Comparison of ENCODE assay signal across 20 mouse cellular contexts in genomic region chr8:31404811-31405210, GRCm38 (mm10).
"Had no signal": no experiment of that assay in that cellular context is flagged by ENCODE, and none has a peak within 500 bp of the region (broad histone marks: within the 10 kb centered on the region; RNA-seq: fewer than 3 reads in every experiment).

No protein-coding gene starts in this region.

- H3K27me3 ChIP-seq: lung, embryonic 15.5 days; megakaryocyte, embryonic 14.5 days; midbrain, embryonic 13.5 days; midbrain, embryonic 15.5 days; neural tube, embryonic 13.5 days; neural tube, embryonic 15.5 days had no signal

- DNase-seq: liver, postnatal 0 days; lung, adult 2 months; lung, postnatal 14 days; lung, postnatal 36 days; retina, postnatal 1 day; right cerebral cortex, adult 18-20 months; right cerebral cortex, postnatal 25 days; right cerebral cortex, postnatal 4 days; spleen, adult 18-20 months; thymus, adult 18-20 months; thymus, postnatal 25 days; thymus, postnatal 4 days had no signal

- H3K4me2 ChIP-seq: lung, embryonic 15.5 days; midbrain, embryonic 11.5 days; midbrain, embryonic 13.5 days; midbrain, embryonic 15.5 days; neural tube, embryonic 13.5 days; neural tube, embryonic 15.5 days had no signal

- H3K4me3 ChIP-seq: lung, embryonic 15.5 days; megakaryocyte, embryonic 14.5 days; midbrain, embryonic 13.5 days; midbrain, embryonic 15.5 days; neural tube, embryonic 13.5 days; neural tube, embryonic 15.5 days had no signal

- H3K27ac ChIP-seq: lung, embryonic 15.5 days; macrophage; midbrain, embryonic 13.5 days; midbrain, embryonic 15.5 days; neural tube, embryonic 13.5 days; neural tube, embryonic 15.5 days had no signal

- H3K36me3 ChIP-seq: lung, embryonic 15.5 days; midbrain, embryonic 13.5 days; midbrain, embryonic 15.5 days; neural tube, embryonic 13.5 days; neural tube, embryonic 15.5 days had no signal
